Mouse (Mus musculus) thymus, adult 2 months (tissue): ENCODE measurements around the gene Trio.

Experiments
- CTCF ChIP-seq: fragments of 200-500 bp; IDR thresholded peaks from 2 replicates; pipeline ENCODE4 v1.5.1; 2012; ENCODE audit warnings: mild to moderate bottlenecking, control low read depth, low read length, moderate library complexity, borderline replicate concordance; ENCODE audit not compliant: control insufficient read depth, poor library complexity, insufficient read depth; ENCODE audit errors: extremely low read depth
- POLR2A ChIP-seq: fragments of 200-500 bp; IDR thresholded peaks from 2 replicates; pipeline ENCODE4 v1.6.1; 2012; ENCODE audit warnings: mild to moderate bottlenecking, low read length, control low read depth, moderate library complexity; ENCODE audit not compliant: control insufficient read depth, poor library complexity, insufficient read depth; ENCODE audit errors: extremely low read depth

- TF ChIP-seq CTCF (no peak), POLR2A (no peak)
Measured at GRCm38 (mm10) chr15:27793284-27793683, 232.4 kb downstream of the Trio start.
